Mouse (Mus musculus): ENCODE measurements around the gene Fam189b.

- TF ChIP-seq EP300 (IDR thresholded peaks at IDR 0.05; ENCODE audit: insufficient read depth, low read depth, low read length) (no peak), CTCF (IDR thresholded peaks at IDR 0.05; ENCODE audit: low read depth, low read length) (no peak)
Measured at GRCm38 (mm10) chr3:89193351-89193750, 10.4 kb downstream of the Fam189b start.
